ENCODE assay signal across 9 mouse cellular contexts in the genomic region with DNA sequence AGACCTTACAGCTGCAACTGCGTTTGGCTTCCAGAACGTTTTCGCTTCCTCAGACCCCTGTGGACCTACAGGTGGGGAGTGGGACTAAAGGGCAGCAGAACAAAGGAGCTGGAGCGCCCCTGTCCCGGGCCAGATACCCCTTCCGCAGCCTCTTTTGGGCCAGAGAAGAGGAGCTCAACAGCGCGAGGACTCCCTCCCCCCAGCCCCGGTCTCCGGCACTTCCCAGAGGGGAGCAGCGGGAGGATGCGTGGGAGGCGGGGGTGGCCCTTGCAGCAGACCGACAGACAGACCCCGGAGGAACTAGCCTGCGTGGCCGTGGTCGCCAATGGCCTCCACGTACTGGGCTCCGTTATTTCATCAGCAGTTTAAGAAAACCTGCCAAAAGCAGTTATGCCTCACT. TPM values are rescaled to one million over a fixed set of nuclear protein-coding genes. Genes with fewer than 3 reads are reported as not detected.
DNase-seq lines count a peak whose midpoint lies in the region; ATAC-seq lines count a peak whose summit lies in the region.
"Had no signal": no experiment of that assay in that cellular context is flagged by ENCODE, and none has a peak within 500 bp of the region (broad histone marks: within the 10 kb centered on the region; RNA-seq: fewer than 3 reads in every experiment).

No protein-coding gene starts in this region.

- no peak overlapping the region for H3K27ac ChIP-seq in kidney, embryonic 16.5 days (ENCODE audit: low read length)
- no peak overlapping the region for H3K27ac ChIP-seq in heart, embryonic 11.5 days (ENCODE audit: low read depth, low read length)
- H3K27ac ChIP-seq in limb, embryonic 12.5 days, result no peak overlapping the region

- ATAC-seq in kidney, embryonic 16.5 days (ENCODE audit: low FRiP score, low TSS enrichment), result 0 out of 2 replicates have a peak, but pooled peaks have one; percentile 24
- ATAC-seq in heart, embryonic 11.5 days (replicated peaks; ENCODE audit: insufficient number of reproducible peaks, low FRiP score, low TSS enrichment), result no peak; the same call in 1 of the 2 replicates
- peak; percentile 37; the same call in 1 of the 2 replicates for ATAC-seq in limb, embryonic 12.5 days (ENCODE audit: insufficient number of reproducible peaks, insufficient read depth, low FRiP score, low TSS enrichment, low read depth)
- ATAC-seq: Patski had no signal

- peaks cover 52% of the 10 kb centered on the region for H3K27me3 ChIP-seq in kidney, embryonic 16.5 days (ENCODE audit: insufficient read depth, low read length)
- H3K27me3 ChIP-seq in heart, embryonic 11.5 days (ENCODE audit: control insufficient read depth, insufficient read depth, low read length), result peaks cover 33% of the 10 kb centered on the region
- H3K27me3 ChIP-seq in limb, embryonic 12.5 days, result peaks cover 73% of the 10 kb centered on the region

- peak overlapping the region; percentile 46 for H3K4me3 ChIP-seq in kidney, embryonic 16.5 days (ENCODE audit: low read length)
- peak overlapping the region; percentile 46 for H3K4me3 ChIP-seq in heart, embryonic 11.5 days (ENCODE audit: low read depth, low read length)
- H3K4me3 ChIP-seq in limb, embryonic 12.5 days (replicated peaks), result peak overlapping the region; percentile 42

- peak overlapping the region; percentile 58 for H3K4me2 ChIP-seq in kidney, embryonic 16.5 days (replicated peaks; ENCODE audit: low read depth, low read length)
- H3K4me2 ChIP-seq in heart, embryonic 11.5 days, result peak overlapping the region; percentile 72
- peak overlapping the region; percentile 59 for H3K4me2 ChIP-seq in limb, embryonic 12.5 days

- H3K4me1 ChIP-seq in kidney, embryonic 16.5 days (ENCODE audit: insufficient read depth, low read length), result peaks cover 3% of the 10 kb centered on the region; the same call in 1 of the 2 replicates
- peaks cover 3% of the 10 kb centered on the region; the same call in 1 of the 2 replicates for H3K4me1 ChIP-seq in heart, embryonic 11.5 days (ENCODE audit: control insufficient read depth, insufficient read depth, low read length)
- peaks cover 6% of the 10 kb centered on the region for H3K4me1 ChIP-seq in limb, embryonic 12.5 days (replicated peaks)

- DNase-seq in kidney, postnatal 25 days, result no peak
- DNase-seq in CD4-positive, CD25-positive, alpha-beta regulatory T cell, adult 2 months (ENCODE audit: low read depth, low spot score), result peak; percentile 21
- peak; percentile 5 for DNase-seq in cerebellum, adult 8-10 months
- DNase-seq in retina, embryonic 14.5 days (ENCODE audit: low spot score), result peak; percentile 12
- DNase-seq in frontal cortex, postnatal 25 days (ENCODE audit: low spot score in 2 of 2), result no peak

- H3K9me3 ChIP-seq in kidney, embryonic 16.5 days (ENCODE audit: low read length), result no peaks in the 10 kb centered on the region
- H3K9me3 ChIP-seq in heart, embryonic 11.5 days (replicated peaks; ENCODE audit: control insufficient read depth, low read length), result no peaks in the 10 kb centered on the region
- H3K9me3 ChIP-seq in limb, embryonic 12.5 days, result no peaks in the 10 kb centered on the region

- no peak overlapping the region for H3K9ac ChIP-seq in kidney, embryonic 16.5 days (replicated peaks; ENCODE audit: low read length)
- no peak overlapping the region for H3K9ac ChIP-seq in heart, embryonic 11.5 days (ENCODE audit: low read depth, low read length)
- no peak overlapping the region for H3K9ac ChIP-seq in limb, embryonic 12.5 days (replicated peaks)

- WGBS in kidney, embryonic 16.5 days, result 14% methylated on average over 20 of the region's 20 CpGs
- 10% methylated on average over 20 of the region's 20 CpGs for WGBS in heart, embryonic 11.5 days (ENCODE audit: insufficient replicate concordance)
- WGBS in limb, embryonic 12.5 days, result 11% methylated on average over 20 of the region's 20 CpGs

- no peaks in the 10 kb centered on the region for H3K36me3 ChIP-seq in kidney, embryonic 16.5 days (ENCODE audit: insufficient read depth, low read length)
- H3K36me3 ChIP-seq in heart, embryonic 11.5 days (ENCODE audit: control insufficient read depth, insufficient read depth, low read length), result no peaks in the 10 kb centered on the region
- no peaks in the 10 kb centered on the region for H3K36me3 ChIP-seq in limb, embryonic 12.5 days

RNA-seq across cellular contexts. Expression of a gene that starts 0.5 kb away (rescaled TPM):
- polyA plus RNA-seq in kidney, embryonic 16.5 days (2015; fragmentation: Nextera tagmentation; extraction: Ambion mirVana), result not detected in 2 replicates
- polyA plus RNA-seq in heart, embryonic 11.5 days (2014; fragmentation: Nextera tagmentation; extraction: Ambion mirVana), result not detected in 2 replicates
- 0.53 and 0.72 TPM in 2 replicates for polyA plus RNA-seq in limb, embryonic 12.5 days (2016; fragmentation: Nextera tagmentation; extraction: Ambion mirVana)
- polyA plus RNA-seq: Patski had no signal

Comparison
In these comparisons a context has a peak if more than half of its experiments do, and no peak if none do; other contexts are left out.
1. DNase-seq: peak in CD4-positive, CD25-positive, alpha-beta regulatory T cell, adult 2 months (single experiment), cerebellum, adult 8-10 months (single experiment) and retina, embryonic 14.5 days (single experiment); none in kidney, postnatal 25 days (0 of 2) and frontal cortex, postnatal 25 days (0 of 2).
2. Peak in every context shown above with its lines, with median percentiles within 50 percentile points of each other: H3K4me2 ChIP-seq and H3K4me3 ChIP-seq.